Mouse (Mus musculus): ENCODE data around the gene A830005F24Rik. TPM values are rescaled to one million over a fixed set of nuclear protein-coding genes. Genes with fewer than 3 reads are reported as not detected.
A peak's percentile ranks its signal among the peaks of the same experiment; 100 is the strongest.

The A830005F24Rik gene
- total and polyA plus RNA-seq, 3 experiments, result 1.8 to 2.8 (median 2.7) TPM

- no peak for TF ChIP-seq TBP (conservative IDR thresholded peaks at IDR 0.05; ENCODE audit: low read depth, low read length)
- peak; percentile 98 for TF ChIP-seq RAD21 (IDR thresholded peaks at IDR 0.05; ENCODE audit: low read depth, low read length)
- TF ChIP-seq ZKSCAN1 (IDR thresholded peaks at IDR 0.05; ENCODE audit: borderline replicate concordance, low read depth, low read length), result no peak
- TF ChIP-seq GABPA (IDR thresholded peaks at IDR 0.05; ENCODE audit: insufficient replicate concordance, low read depth, low read length), result no peak
- TF ChIP-seq ZNF384 (IDR thresholded peaks at IDR 0.05; ENCODE audit: low read depth, low read length), result no peak
- no peak for TF ChIP-seq EP300 (IDR thresholded peaks at IDR 0.05; ENCODE audit: low read length)
Measured at GRCm38 (mm10) chr13:48528123-48528871, 14.9 kb downstream of the A830005F24Rik start (continued).

- no peak overlapping the region for H3K4me2 ChIP-seq (ENCODE audit: insufficient read depth, low read depth, poor library complexity, severe bottlenecking)
- no peaks in the 10 kb centered on the region for H3K27me3 ChIP-seq (replicated peaks)
- H3K9ac ChIP-seq (ENCODE audit: insufficient read depth, low read depth), result no peak overlapping the region
- DNase-seq (ENCODE audit: extremely low read depth), result no peak
- H3K27ac ChIP-seq (ENCODE audit: insufficient read depth, low read depth), result no peak overlapping the region
- in situ Hi-C loops (cut with MboI; ENCODE audit: low pct_ligation_motif_present, low pct_unique_long_range_greater_than_20kb, low sequenced_read_pairs) (loop anchor here (5.0 to 25.0 kb wide), 2 partner anchors 108 to 283 kb away; no protein-coding TSS in a partner anchor), dilution Hi-C loops (cut with MboI; ENCODE audit: extremely low pct_ligation_motif_present, extremely low pct_unique_long_range_greater_than_20kb, low sequenced_read_pairs) (no loop called here)
- peaks cover 0 to 4% of the 10 kb centered on the region in 2 experiments; a peak in 2 of 4 replicates for H3K4me1 ChIP-seq (ENCODE audit: control insufficient read depth in 1 of 2, insufficient read depth in 2 of 2)
- no peak overlapping the region for H3K4me3 ChIP-seq (replicated peaks in 1 of 3; ENCODE audit: low read depth in 2 of 3, low read length in 2 of 3, poor library complexity in 1 of 3)
- no peaks in the 10 kb centered on the region for H3K79me2 ChIP-seq (replicated peaks; ENCODE audit: control insufficient read depth, extremely low read depth, insufficient read depth, poor library complexity, severe bottlenecking)
- H3K36me3 ChIP-seq (replicated peaks in 1 of 2; ENCODE audit: control insufficient read depth in 1 of 2, insufficient read depth in 1 of 2, low read length in 1 of 2), result peaks cover 0 to 4% of the 10 kb centered on the region in 2 experiments
- no peak for TF ChIP-seq NELFE (IDR thresholded peaks at IDR 0.05; ENCODE audit: low read depth, low read length)
- TF ChIP-seq TCF12 (IDR thresholded peaks at IDR 0.05; ENCODE audit: low read depth, low read length), result no peak
- no peak for TF ChIP-seq ZKSCAN1 (IDR thresholded peaks at IDR 0.05; ENCODE audit: borderline replicate concordance, low read depth, low read length)
- no peak for TF ChIP-seq HCFC1 (IDR thresholded peaks at IDR 0.05; ENCODE audit: low read depth, low read length)
- no peak for TF ChIP-seq MEF2A (IDR thresholded peaks at IDR 0.05; ENCODE audit: borderline replicate concordance, low read depth, low read length)
- TF ChIP-seq USF2 (conservative IDR thresholded peaks at IDR 0.05; ENCODE audit: low read depth, low read length), result no peak
- no peak for TF ChIP-seq TBP (conservative IDR thresholded peaks at IDR 0.05; ENCODE audit: low read depth, low read length)
- no peak for TF ChIP-seq NRF1 (IDR thresholded peaks at IDR 0.05; ENCODE audit: low read depth, low read length)
- no peak for TF ChIP-seq JUN (IDR thresholded peaks at IDR 0.05; ENCODE audit: insufficient read depth, low read depth, low read length)
- no peak for TF ChIP-seq IRF4 (IDR thresholded peaks at IDR 0.05; ENCODE audit: low read depth, low read length)
- TF ChIP-seq ZNF384 (IDR thresholded peaks at IDR 0.05; ENCODE audit: low read depth, low read length), result no peak
- TF ChIP-seq RCOR1 (conservative IDR thresholded peaks at IDR 0.05; ENCODE audit: low read depth, low read length), result no peak
- no peaks in the 10 kb centered on the region for H3K9me3 ChIP-seq (replicated peaks; ENCODE audit: low read length)
Measured at GRCm38 (mm10) chr13:48529028-48529427, 15.7 kb downstream of the A830005F24Rik start.

- peaks cover under 1% of the 10 kb centered on the region; the same call in 1 of the 2 replicates for H3K79me2 ChIP-seq (replicated peaks; ENCODE audit: control insufficient read depth, extremely low read depth, insufficient read depth, poor library complexity, severe bottlenecking)
- TF ChIP-seq NRF1 (IDR thresholded peaks at IDR 0.05; ENCODE audit: low read depth, low read length), result no peak
- no peak for TF ChIP-seq TBP (conservative IDR thresholded peaks at IDR 0.05; ENCODE audit: low read depth, low read length)
- no peak for TF ChIP-seq ZKSCAN1 (IDR thresholded peaks at IDR 0.05; ENCODE audit: borderline replicate concordance, low read depth, low read length)
- TF ChIP-seq NELFE (IDR thresholded peaks at IDR 0.05; ENCODE audit: low read depth, low read length), result no peak
- TF ChIP-seq CTCF (conservative IDR thresholded peaks at IDR 0.05 in 1 of 2, IDR thresholded peaks at IDR 0.05 in 1 of 2; ENCODE audit: low read depth in 2 of 2, low read length in 2 of 2), result no peak
Measured at GRCm38 (mm10) chr13:48530685-48531084, 17.3 kb downstream of the A830005F24Rik start.

More at GRCm38 (mm10) chr13:48530685-48531084, 17.3 kb downstream of the A830005F24Rik start:
- in situ Hi-C loops (cut with MboI; ENCODE audit: low pct_ligation_motif_present, low pct_unique_long_range_greater_than_20kb, low sequenced_read_pairs), result loop anchor here (5.0 to 25.0 kb wide), 2 partner anchors 42 to 282 kb away; no protein-coding TSS in a partner anchor
- Histone ChIP-seq H3K27me3 (replicated peaks) (no peaks in the 10 kb centered on the region), H3K4me3 (replicated peaks in 1 of 3; ENCODE audit: low read depth in 2 of 3, low read length in 2 of 3, poor library complexity in 1 of 3) (no peak overlapping the region), H3K9me3 (replicated peaks; ENCODE audit: low read length) (no peaks in the 10 kb centered on the region), H3K9ac (ENCODE audit: insufficient read depth, low read depth) (no peak overlapping the region), H3K4me2 (ENCODE audit: insufficient read depth, low read depth, poor library complexity, severe bottlenecking) (no peak overlapping the region), H3K27ac (ENCODE audit: insufficient read depth, low read depth) (no peak overlapping the region), H3K36me3 (replicated peaks in 1 of 2; ENCODE audit: control insufficient read depth in 1 of 2, insufficient read depth in 1 of 2, low read length in 1 of 2) (peaks cover under 1 to 17% of the 10 kb centered on the region in 2 experiments), H3K4me1 (ENCODE audit: control insufficient read depth in 1 of 2, insufficient read depth in 2 of 2) (peaks cover 0 to 10% of the 10 kb centered on the region in 2 experiments; a peak in 2 of 4 replicates)
- dilution Hi-C loops (cut with MboI; ENCODE audit: extremely low pct_ligation_motif_present, extremely low pct_unique_long_range_greater_than_20kb, low sequenced_read_pairs), result no loop called here
- DNase-seq (ENCODE audit: extremely low read depth), result no peak
